Mouse (Mus musculus) lung, embryonic 15.5 days (tissue): Measurements from ENCODE around the gene Trim58. TPM values are rescaled to one million over a fixed set of nuclear protein-coding genes. Genes with fewer than 3 reads are reported as not detected.

ENCODE experiments used
- ATAC-seq: fragments of 200-750 bp; cut with Nextera tagmentation; 2 replicates; pipeline ENCODE4 v1.8.0; 2017; ENCODE audit warnings: moderate number of reproducible peaks, borderline replicate concordance; ENCODE audit not compliant: low FRiP score, low TSS enrichment; ENCODE audit errors: extremely low read depth
- H3K27ac ChIP-seq: fragments of 300-500 bp; sonication (generic); 2 replicates; pipeline ENCODE4 v1.5.1; 2015; ENCODE audit warnings: moderate library complexity, mild to moderate bottlenecking, inconsistent platforms
- H3K27me3 ChIP-seq: fragments of 300-500 bp; sonication (generic); 2 replicates; pipeline ENCODE4 v1.6.1; 2015; ENCODE audit warnings: inconsistent platforms
- H3K36me3 ChIP-seq: fragments of 300-500 bp; sonication (generic); 2 replicates; pipeline ENCODE4 v1.6.1; 2015; ENCODE audit warnings: inconsistent platforms
- H3K4me1 ChIP-seq: fragments of 300-500 bp; sonication (generic); 2 replicates; pipeline ENCODE4 v1.6.1; 2015; ENCODE audit warnings: inconsistent platforms
- H3K4me2 ChIP-seq: fragments of 300-500 bp; sonication (generic); 2 replicates; pipeline ENCODE4 v1.6.1; 2015; ENCODE audit warnings: inconsistent platforms, mild to moderate bottlenecking, moderate library complexity
- H3K4me3 ChIP-seq: fragments of 300-500 bp; sonication (generic); 2 replicates; pipeline ENCODE4 v1.5.1; 2015; ENCODE audit warnings: mild to moderate bottlenecking, inconsistent platforms
- H3K9ac ChIP-seq: fragments of 300-500 bp; sonication (generic); 2 replicates; pipeline ENCODE4 v1.6.1; 2015; ENCODE audit warnings: inconsistent platforms
- H3K9me3 ChIP-seq: fragments of 300-500 bp; sonication (generic); 2 replicates; pipeline ENCODE4 v1.6.1; 2016; ENCODE audit warnings: inconsistent platforms
- WGBS: fragments of 180-500 bp; shearing (Covaris S2); methylation state at CpG from one replicate; pipeline ENCODE4 v1.1.7; 2015; 5-methylcytosine and 5-hydroxymethylcytosine counted together
- polyA plus RNA-seq: library from polyadenylated mRNA; unstranded; fragments of >200 nt; fragmentation: Nextera tagmentation; extraction: Ambion mirVana; gene quantifications from 2 replicates; pipeline ENCODE4 v1.2.1, GENCODE M21; 2015

Gene Trim58
- polyA plus RNA-seq, 1 experiment from 2014 or later: 0.11 TPM

GRCm38 (mm10) chr11:58618369-58618768 lies 21.9 kb upstream of the Trim58 start:
- ATAC-seq: no peak
- Histone ChIP-seq H3K27me3 (no peaks in the 10 kb centered on the region), H3K4me2 (no peak overlapping the region), H3K9ac (no peak overlapping the region), H3K9me3 (no peaks in the 10 kb centered on the region), H3K4me1 (no peaks in the 10 kb centered on the region), H3K4me3 (no peak overlapping the region), H3K36me3 (no peaks in the 10 kb centered on the region), H3K27ac (no peak overlapping the region)
- 41% methylated on average over 3 of the region's 3 CpGs for WGBS

DNA sequence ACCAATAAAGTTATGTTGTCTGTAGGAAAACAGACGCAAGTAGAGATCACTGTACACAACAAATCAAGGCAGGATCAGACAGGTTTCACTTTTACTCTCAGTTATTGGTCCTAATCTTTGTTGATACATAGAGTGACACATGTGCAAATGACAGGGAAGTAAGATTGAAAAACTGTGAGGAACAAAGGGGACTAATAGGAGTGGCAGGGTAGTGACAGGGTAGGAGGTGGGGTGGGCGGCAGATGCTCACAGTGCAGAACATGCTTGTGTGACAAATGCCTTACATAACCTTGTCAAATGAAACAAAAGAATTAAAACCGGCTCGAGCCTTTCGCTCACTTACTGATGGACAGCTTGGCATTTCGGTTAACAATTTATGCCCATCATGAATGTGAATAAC lies 21.5 kb upstream of the Trim58 start:
- no peaks in the 10 kb centered on the region for H3K4me1 ChIP-seq
- H3K27me3 ChIP-seq: no peaks in the 10 kb centered on the region
- ATAC-seq: no peak
- no peak overlapping the region for H3K4me3 ChIP-seq
- H3K9ac ChIP-seq: no peak overlapping the region
- WGBS: 57% methylated on average over 6 of the region's 6 CpGs
- H3K9me3 ChIP-seq: no peaks in the 10 kb centered on the region
- H3K4me2 ChIP-seq: no peak overlapping the region
- H3K36me3 ChIP-seq: no peaks in the 10 kb centered on the region
- no peak overlapping the region for H3K27ac ChIP-seq

DNA sequence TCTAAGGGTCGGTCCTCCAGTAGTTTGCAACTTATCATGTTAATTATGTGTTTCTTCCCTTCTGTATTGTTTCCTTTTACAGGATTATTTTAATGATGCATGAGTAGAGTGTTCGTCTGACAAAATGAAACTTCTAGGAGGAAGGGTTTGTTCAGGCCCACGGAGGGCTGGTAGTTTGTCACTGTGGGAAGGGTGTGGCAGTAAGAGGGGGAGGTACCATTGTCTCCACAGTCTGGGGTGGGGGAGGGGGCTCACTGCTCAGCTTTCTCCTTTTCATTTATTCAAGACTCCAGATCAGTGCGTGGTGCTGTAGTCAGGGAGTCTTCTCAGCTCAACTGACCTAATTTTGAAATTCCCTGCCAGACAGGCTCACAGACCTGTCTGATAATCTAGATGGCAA lies 14.1 kb upstream of the Trim58 start:
- Histone ChIP-seq H3K27ac (no peak overlapping the region), H3K36me3 (no peaks in the 10 kb centered on the region), H3K4me3 (no peak overlapping the region), H3K4me2 (no peak overlapping the region), H3K27me3 (no peaks in the 10 kb centered on the region), H3K9ac (no peak overlapping the region), H3K4me1 (no peaks in the 10 kb centered on the region), H3K9me3 (no peaks in the 10 kb centered on the region)
- no peak for ATAC-seq
- 48% methylated on average over 4 of the region's 4 CpGs for WGBS

GRCm38 (mm10) chr11:58630401-58630800 lies 9.9 kb upstream of the Trim58 start, which contains the start of gene Olfr323:
TSS of gene Olfr323 (minus strand) at chr11:58630501.
- ATAC-seq: no peak
- H3K36me3 ChIP-seq: no peaks in the 10 kb centered on the region
- no peaks in the 10 kb centered on the region for H3K4me1 ChIP-seq
- no peak within 1 kb of the TSS for H3K27ac ChIP-seq
- H3K4me2 ChIP-seq: no peak within 1 kb of the TSS
- H3K4me3 ChIP-seq: no peak within 1 kb of the TSS
- H3K27me3 ChIP-seq: no peaks in the 10 kb centered on the region
- 77% methylated on average over 5 of the region's 5 CpGs for WGBS
- H3K9me3 ChIP-seq: no peaks in the 10 kb centered on the region
- H3K9ac ChIP-seq: no peak within 1 kb of the TSS

DNA sequence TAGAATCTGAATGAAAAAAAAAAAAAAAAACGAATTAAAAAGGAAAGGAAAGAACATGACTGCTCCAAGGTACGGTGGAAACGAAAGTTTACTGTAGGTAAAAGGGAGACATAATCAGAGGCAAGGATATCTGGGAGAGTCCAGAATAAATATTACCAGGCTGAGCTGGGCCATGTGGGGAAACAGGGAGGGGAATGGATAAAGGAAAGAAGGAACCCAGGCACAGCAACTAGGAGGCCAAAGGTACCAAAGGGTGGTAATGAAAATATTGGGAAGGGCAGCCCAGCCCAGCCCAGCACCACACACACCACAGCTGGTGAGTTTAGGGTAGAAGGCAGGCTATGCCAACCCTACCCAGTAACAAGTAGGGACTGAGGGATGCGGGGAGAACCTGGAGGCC lies 5.4 kb upstream of the Trim58 start:
- WGBS: 55% methylated on average over 4 of the region's 4 CpGs
- H3K9me3 ChIP-seq: no peaks in the 10 kb centered on the region
- H3K9ac ChIP-seq: no peak overlapping the region
- no peak overlapping the region for H3K4me3 ChIP-seq
- no peak overlapping the region for H3K27ac ChIP-seq
- ATAC-seq: no peak
- no peaks in the 10 kb centered on the region for H3K36me3 ChIP-seq
- H3K4me2 ChIP-seq: no peak overlapping the region
- H3K4me1 ChIP-seq: no peaks in the 10 kb centered on the region
- H3K27me3 ChIP-seq: peaks cover 13% of the 10 kb centered on the region; the same call in 1 of the 2 replicates

GRCm38 (mm10) chr11:58636376-58636977 lies 3.8 kb upstream of the Trim58 start:
- H3K4me1 ChIP-seq: peaks cover 7% of the 10 kb centered on the region; the same call in 1 of the 2 replicates
- H3K27ac ChIP-seq: no peak overlapping the region
- no peak overlapping the region for H3K4me2 ChIP-seq
- no peak for ATAC-seq
- WGBS: 9% methylated on average over 2 of the region's 4 CpGs
- no peak overlapping the region for H3K9ac ChIP-seq
- H3K9me3 ChIP-seq: no peaks in the 10 kb centered on the region
- peaks cover 28% of the 10 kb centered on the region for H3K27me3 ChIP-seq
- no peak overlapping the region for H3K4me3 ChIP-seq
- no peaks in the 10 kb centered on the region for H3K36me3 ChIP-seq

DNA sequence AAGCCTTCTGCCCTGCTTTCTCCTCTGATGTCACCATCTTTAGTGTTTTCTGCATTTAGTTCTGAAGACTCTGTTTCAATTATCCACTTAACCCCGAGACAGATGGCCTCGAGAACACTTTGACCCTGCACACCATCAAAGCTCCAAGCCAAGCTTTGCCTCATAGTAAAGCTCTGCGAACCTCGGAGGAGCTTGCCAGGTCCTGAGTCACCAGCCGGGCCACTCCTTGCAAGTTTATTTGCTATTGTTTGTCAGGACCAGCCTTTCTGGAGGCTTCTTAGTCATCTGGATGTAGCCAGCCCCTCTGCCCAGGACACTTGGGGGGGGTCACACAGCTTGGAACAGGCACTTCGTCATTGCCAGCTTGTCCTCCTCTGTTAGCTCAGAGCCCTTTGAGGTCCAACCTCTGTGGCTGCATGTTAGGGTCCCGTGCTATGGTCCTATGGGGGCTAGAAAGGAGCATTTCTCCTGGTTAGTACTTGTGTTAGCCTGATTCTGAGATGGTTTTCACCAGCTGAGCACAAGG lies 2.0 kb upstream of the Trim58 start:
- no peak overlapping the region for H3K4me2 ChIP-seq
- WGBS: 49% methylated on average over 7 of the region's 7 CpGs
- no peak overlapping the region for H3K27ac ChIP-seq
- H3K4me3 ChIP-seq: no peak overlapping the region
- peaks cover 35% of the 10 kb centered on the region for H3K27me3 ChIP-seq
- peaks cover 7% of the 10 kb centered on the region; the same call in 1 of the 2 replicates for H3K4me1 ChIP-seq
- H3K36me3 ChIP-seq: no peaks in the 10 kb centered on the region
- no peaks in the 10 kb centered on the region for H3K9me3 ChIP-seq
- H3K9ac ChIP-seq: no peak overlapping the region
- no peak for ATAC-seq

- Histone ChIP-seq H3K4me3 (0 out of 2 replicates have a peak overlapping the region, but pooled peaks have one; percentile 20), H3K9ac (no peak overlapping the region), H3K9me3 (no peaks in the 10 kb centered on the region), H3K27me3 (peaks cover 35% of the 10 kb centered on the region), H3K36me3 (no peaks in the 10 kb centered on the region), H3K4me2 (peak overlapping the region; percentile 53), H3K27ac (no peak overlapping the region), H3K4me1 (peaks cover 7% of the 10 kb centered on the region; the same call in 1 of the 2 replicates)
- ATAC-seq: no peak
- WGBS: 27% methylated on average over 14 of the region's 14 CpGs
Observed at GRCm38 (mm10) chr11:58641057-58641456, 792 bp downstream of the Trim58 start.

- Histone ChIP-seq H3K4me1 (peaks cover 7% of the 10 kb centered on the region; the same call in 1 of the 2 replicates), H3K36me3 (no peaks in the 10 kb centered on the region), H3K9ac (no peak overlapping the region), H3K27me3 (peaks cover 35% of the 10 kb centered on the region), H3K4me2 (no peak overlapping the region), H3K27ac (no peak overlapping the region), H3K9me3 (no peaks in the 10 kb centered on the region), H3K4me3 (no peak overlapping the region)
- WGBS: 71% methylated on average over 13 of the region's 13 CpGs
- ATAC-seq: peak; percentile 73; the same call in 1 of the 2 replicates
Observed at GRCm38 (mm10) chr11:58641638-58642358, 1.5 kb downstream of the Trim58 start.

DNA sequence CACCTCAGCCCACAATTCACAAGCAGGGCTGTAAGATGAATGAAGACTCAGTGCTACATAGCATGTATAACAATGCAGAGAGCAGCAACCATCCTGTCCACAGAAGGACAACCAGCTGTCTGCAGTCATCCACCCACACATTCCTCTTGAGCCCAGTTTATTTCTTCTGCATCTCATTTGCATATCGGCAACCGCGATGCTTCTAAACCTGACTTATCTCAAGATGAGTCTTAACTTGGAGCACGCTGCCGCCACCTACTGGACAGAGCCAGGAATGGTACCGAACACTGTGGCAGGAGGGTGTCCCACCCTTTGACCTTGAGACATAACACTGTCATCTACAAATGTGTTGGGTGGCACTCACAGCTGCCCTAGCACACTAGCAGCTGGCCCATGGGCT lies 3.1 kb downstream of the Trim58 start:
- no peak overlapping the region for H3K9ac ChIP-seq
- H3K27me3 ChIP-seq: peaks cover 33% of the 10 kb centered on the region
- H3K27ac ChIP-seq: no peak overlapping the region
- H3K4me3 ChIP-seq: no peak overlapping the region
- no peaks in the 10 kb centered on the region for H3K36me3 ChIP-seq
- ATAC-seq: no peak
- peaks cover 7% of the 10 kb centered on the region; the same call in 1 of the 2 replicates for H3K4me1 ChIP-seq
- WGBS: 32% methylated on average over 6 of the region's 6 CpGs
- no peak overlapping the region for H3K4me2 ChIP-seq
- H3K9me3 ChIP-seq: no peaks in the 10 kb centered on the region

GRCm38 (mm10) chr11:58655151-58655550 lies 14.9 kb downstream of the Trim58 start:
- no peaks in the 10 kb centered on the region for H3K27me3 ChIP-seq
- no peaks in the 10 kb centered on the region for H3K36me3 ChIP-seq
- no peak overlapping the region for H3K4me3 ChIP-seq
- no peak overlapping the region for H3K4me2 ChIP-seq
- no peak for ATAC-seq
- WGBS: 88% methylated on average over 3 of the region's 3 CpGs
- no peaks in the 10 kb centered on the region for H3K9me3 ChIP-seq
- no peak overlapping the region for H3K27ac ChIP-seq
- H3K9ac ChIP-seq: no peak overlapping the region
- H3K4me1 ChIP-seq: no peaks in the 10 kb centered on the region

GRCm38 (mm10) chr11:58658596-58658995 lies 18.3 kb downstream of the Trim58 start, which contains the start of gene Olfr322:
TSS of gene Olfr322 (plus strand) at chr11:58658782.
- Histone ChIP-seq H3K27ac (no peak within 1 kb of the TSS), H3K4me1 (no peaks in the 10 kb centered on the region), H3K9me3 (no peaks in the 10 kb centered on the region), H3K27me3 (no peaks in the 10 kb centered on the region), H3K9ac (no peak within 1 kb of the TSS), H3K4me2 (no peak within 1 kb of the TSS), H3K4me3 (no peak within 1 kb of the TSS), H3K36me3 (no peaks in the 10 kb centered on the region)
- 82% methylated on average over 4 of the region's 4 CpGs for WGBS
- no peak for ATAC-seq
